Mouse (Mus musculus) MEL (cell line): Measurements from ENCODE around the gene Ugt1a10.
"Not testable (repeated sequence)": the region's sequence is repeated elsewhere in the genome, so short reads cannot be mapped to it uniquely, and the experiment has no call there.

Source experiments
- CTCF ChIP-seq, 3 experiments: IDR thresholded peaks in 2 of 3; conservative IDR thresholded peaks in 1 of 3; 2 replicates each; pipeline ENCODE4 v1.5.1; 2011 to 2012; ENCODE audit warnings: low read length in 3 of 3, low read depth in 2 of 3, mild to moderate bottlenecking in 2 of 3, improper control_type of control experiment in 1 of 3, inconsistent platforms in 1 of 3, mixed read lengths in 1 of 3, moderate library complexity in 1 of 3; ENCODE audit not compliant: control insufficient read depth in 1 of 3, insufficient read depth in 1 of 3, poor library complexity in 1 of 3, severe bottlenecking in 1 of 3
- GABPA ChIP-seq: IDR thresholded peaks from 2 replicates; pipeline ENCODE4 v1.6.1; 2012; ENCODE audit warnings: low read depth, mild to moderate bottlenecking, inconsistent platforms, low read length, improper control_type of control experiment, moderate library complexity
- HCFC1 ChIP-seq: IDR thresholded peaks from 2 replicates; pipeline ENCODE4 v1.6.1; 2012; ENCODE audit warnings: low read depth, mild to moderate bottlenecking, inconsistent platforms, low read length, improper control_type of control experiment, moderate library complexity
- KAT2A ChIP-seq: conservative IDR thresholded peaks from 2 replicates; pipeline ENCODE4 v1.6.1; 2012; ENCODE audit warnings: low read depth, low read length, improper control_type of control experiment, inconsistent platforms
- POLR2A ChIP-seq, 2 experiments: IDR thresholded peaks; 2 replicates each; pipeline ENCODE4 v1.6.1; 2011 to 2012; ENCODE audit warnings: low read length in 2 of 2, mild to moderate bottlenecking in 2 of 2, control low read depth in 1 of 2, improper control_type of control experiment in 1 of 2, low read depth in 1 of 2, moderate library complexity in 1 of 2; ENCODE audit not compliant: control insufficient read depth in 1 of 2, insufficient read depth in 1 of 2, poor library complexity in 1 of 2
- POLR2AphosphoS2 ChIP-seq: IDR thresholded peaks from 2 replicates; pipeline ENCODE4 v1.6.1; 2011; ENCODE audit warnings: low read length, improper control_type of control experiment
- UBTF ChIP-seq: IDR thresholded peaks from 2 replicates; pipeline ENCODE4 v1.6.1; 2012; ENCODE audit warnings: low read depth, mild to moderate bottlenecking, inconsistent platforms, low read length, improper control_type of control experiment, moderate library complexity, borderline replicate concordance; ENCODE audit not compliant: insufficient read depth

DNA sequence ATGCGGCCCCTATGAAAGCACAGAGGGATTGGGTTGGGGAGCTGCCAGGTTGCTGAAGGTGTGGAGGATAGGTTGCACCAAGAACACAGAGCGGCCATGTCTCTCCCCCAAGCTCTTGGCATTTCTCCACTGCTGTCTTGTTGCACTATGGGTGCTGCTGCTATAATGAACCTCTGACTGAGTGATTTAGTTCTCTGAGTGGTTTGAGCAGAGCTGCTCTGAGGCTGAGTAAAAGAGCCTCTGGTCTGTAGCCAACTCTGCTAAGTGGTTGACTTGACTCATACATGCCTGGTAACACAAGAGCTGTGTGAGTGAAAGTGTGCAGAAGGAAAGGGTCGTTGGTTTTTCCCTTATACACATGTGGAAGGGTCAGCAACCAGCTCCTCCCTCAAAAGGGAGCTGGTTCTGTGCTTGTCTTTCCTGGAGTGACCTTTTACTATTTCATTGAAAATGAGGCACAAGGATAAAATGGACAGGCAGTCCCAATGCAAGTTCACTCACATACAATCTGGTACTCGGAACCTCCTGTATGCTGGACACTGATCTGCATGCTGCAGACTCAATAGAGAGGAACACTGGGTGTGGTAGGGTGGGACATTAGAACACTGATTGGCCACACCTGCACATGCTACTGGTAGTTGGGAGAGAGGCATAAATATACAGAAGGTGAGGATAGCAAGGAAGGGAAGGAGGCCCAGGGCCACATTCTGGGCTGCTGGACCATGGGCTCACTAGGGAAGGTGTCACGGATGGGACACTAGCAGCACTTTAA, 48.7 kb downstream of the Ugt1a10 start:
- TF ChIP-seq KAT2A; HCFC1; GABPA; CTCF (IDR thresholded peaks at IDR 0.05 in 2 of 3, conservative IDR thresholded peaks at IDR 0.05 in 1 of 3; ENCODE audit: control insufficient read depth in 1 of 3, insufficient read depth in 1 of 3, low read depth in 2 of 3, low read length in 3 of 3, poor library complexity in 1 of 3, severe bottlenecking in 1 of 3); POLR2A (IDR thresholded peaks at IDR 0.05; ENCODE audit: control insufficient read depth in 1 of 2, insufficient read depth in 1 of 2, low read depth in 1 of 2, low read length in 2 of 2, poor library complexity in 1 of 2); UBTF; POLR2AphosphoS2: not testable (repeated sequence)
